Mouse (Mus musculus): ENCODE results near the gene Rab3ip.
A peak's percentile ranks its signal among the peaks of the same experiment; 100 is the strongest.

The Rab3ip gene

DNA sequence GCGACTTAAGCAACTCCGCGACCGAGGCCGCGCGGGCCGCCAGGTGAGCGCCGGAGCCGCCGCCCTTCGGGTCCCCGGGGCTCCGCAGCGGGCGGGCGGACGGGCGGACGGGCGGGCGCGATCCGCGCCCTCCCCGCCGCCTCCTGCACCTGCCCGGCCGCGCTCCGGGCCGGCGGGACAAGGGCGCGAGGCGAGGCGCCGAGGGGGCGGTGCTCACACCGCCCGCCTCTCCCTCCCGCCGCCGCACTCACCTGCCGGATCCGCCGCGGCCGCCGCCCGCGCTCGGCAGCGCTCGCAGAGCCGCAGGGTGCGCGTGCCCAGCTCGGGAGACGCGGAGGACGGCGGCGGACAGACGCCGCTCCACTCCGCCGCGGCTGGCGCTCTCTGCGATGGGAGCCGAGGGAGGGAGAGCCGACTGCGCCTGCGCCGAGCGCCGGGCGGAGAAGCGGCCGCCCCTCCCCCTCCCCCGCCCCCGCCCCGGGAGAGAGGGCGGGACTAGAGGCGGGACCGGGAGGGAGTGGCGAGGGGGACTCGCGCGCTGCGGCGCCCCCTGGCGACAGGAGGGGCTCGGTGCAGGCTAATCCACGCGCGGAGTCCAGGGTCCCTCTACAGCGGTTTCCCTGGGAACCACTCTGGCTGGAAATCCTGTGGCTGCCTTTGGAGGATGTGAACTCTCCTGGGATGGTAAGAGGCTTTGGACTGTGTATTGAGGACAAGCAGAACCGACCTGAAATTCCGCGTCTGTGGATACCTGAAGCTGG is at the start of gene Rab3ip:
Gene Rab3ip (minus strand): TSS at position 761 of the 761 bp plus-strand sequence.
- DNase-seq (ENCODE audit: low read depth, low spot score): peak; percentile 95

DNA sequence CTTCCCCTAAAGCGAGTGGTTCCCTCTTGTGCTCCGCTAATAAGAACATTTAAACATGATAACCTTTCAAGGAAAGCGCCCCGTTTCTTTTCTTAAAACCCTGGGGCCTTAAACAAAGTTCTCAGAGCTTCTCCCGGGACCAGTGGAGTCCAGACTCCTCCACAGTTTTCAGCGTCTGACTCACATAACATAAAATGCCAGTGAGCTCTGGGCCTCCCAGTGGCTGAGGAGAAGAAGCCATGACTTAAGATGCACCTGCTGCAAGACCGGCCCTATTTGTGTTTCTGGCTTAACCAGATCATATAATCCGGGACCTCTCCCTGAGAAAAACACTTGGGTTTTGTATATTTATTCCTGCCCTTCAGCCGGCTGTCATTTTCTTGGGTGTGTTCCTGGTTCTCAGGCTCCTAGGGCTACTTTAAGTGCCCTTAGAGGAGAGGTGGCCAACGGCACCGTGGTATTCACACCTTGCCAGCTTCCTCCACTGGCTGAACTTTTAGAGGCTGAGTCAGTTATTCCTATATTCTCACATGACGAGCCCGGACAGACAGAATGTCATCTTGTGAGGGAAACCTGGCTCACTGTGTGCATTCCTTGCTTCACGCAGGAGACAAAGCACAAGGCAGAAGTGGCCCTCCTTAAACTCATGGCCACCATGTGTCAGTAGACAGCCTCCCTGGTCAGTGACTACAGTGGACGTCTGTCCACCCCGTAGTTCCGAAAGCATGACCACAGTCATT is 48.3 kb upstream of the Rab3ip start:
- DNase-seq (ENCODE audit: low read depth, low spot score): no peak

DNA sequence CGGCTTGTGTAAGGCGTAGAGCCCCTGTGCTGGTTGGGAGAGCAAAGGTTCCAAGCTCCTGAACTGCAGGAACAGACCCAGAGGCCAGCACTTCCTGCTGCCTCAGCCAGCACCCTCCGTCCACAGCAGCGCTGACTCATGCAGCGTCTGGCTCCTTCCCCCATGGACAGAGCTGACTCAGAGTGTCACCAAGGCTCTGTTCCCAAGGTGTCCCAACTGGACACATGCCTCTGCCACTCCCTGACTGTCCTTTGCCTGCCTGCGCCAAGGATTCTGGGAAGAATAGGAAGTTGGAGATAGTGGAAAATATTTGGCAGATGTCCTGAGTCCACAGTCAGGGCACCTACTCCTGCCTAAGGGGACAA is 45.6 kb upstream of the Rab3ip start:
- no peak for DNase-seq (ENCODE audit: low read depth, low spot score)

DNA sequence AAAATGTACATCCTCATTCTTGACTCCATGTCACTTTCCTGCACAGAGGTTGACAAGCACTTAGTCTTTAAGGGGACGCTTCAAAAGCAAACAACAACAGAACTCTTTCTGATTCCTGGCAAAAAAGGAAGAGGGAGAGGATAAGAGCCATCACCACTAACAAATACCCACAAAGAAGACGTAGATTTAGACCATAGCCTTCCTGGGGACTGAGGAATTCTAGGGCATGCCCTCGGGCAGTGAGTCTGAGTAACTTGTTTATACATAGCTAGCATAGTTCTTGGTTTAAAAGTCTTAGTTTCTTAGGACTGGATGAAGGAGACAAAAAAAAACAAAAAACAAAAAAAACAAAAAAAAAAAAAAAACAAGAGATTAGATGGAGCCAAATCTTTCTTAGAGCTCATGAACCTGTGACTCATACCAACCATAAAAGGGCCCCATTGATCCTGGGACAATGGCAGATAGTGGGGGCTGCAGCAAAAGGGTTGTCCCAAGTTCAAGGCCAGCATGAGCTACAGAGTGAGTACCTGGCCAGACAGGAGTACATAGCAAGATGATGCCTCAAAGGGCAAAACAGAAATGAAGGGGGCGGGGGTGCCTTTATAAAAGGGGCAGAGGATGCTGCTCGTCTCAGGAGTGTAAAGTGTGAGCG is 45.1 kb upstream of the Rab3ip start:
- DNase-seq (ENCODE audit: low read depth, low spot score): no peak

DNA sequence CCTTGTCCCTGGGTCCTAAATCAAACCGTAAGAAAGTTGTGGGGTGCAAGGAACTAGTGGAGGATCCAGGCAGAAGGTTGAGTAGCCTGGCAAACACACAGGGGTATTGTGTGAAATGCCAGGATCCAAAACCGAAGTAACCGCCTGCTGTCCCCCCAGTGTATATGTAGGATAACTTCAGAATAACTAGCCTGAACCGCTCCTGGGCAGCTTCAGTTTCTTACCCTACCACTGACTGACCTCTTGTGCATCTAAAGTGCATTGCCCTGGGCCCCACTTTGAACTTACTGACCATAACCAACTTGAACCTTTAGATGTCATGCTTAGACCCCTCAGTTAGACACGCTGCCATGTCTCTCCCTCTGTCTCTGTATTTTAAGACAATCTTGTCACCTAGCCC is 44.6 kb upstream of the Rab3ip start:
- DNase-seq (ENCODE audit: low read depth, low spot score): no peak

DNA sequence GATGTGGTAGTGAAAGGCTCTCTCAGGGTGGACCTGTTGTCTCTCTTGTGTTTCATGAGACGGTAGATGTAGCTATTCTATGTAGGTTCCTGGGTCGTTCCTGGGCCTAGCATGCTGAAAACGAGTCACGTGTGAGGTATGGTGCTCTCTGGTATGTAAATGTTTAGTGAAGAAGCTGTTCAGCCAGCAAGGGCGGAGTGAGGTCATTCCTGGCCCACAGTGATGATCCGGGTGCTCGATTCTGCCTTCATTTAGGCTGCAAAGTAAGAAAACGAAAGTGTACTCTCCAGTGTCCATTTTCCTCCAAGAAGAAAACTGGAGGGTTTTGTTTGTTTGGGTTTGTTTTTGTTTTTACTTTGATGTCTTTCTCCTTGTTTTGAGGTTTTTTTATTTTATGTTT is 43.4 kb upstream of the Rab3ip start:
- DNase-seq (ENCODE audit: low read depth, low spot score): no peak

DNA sequence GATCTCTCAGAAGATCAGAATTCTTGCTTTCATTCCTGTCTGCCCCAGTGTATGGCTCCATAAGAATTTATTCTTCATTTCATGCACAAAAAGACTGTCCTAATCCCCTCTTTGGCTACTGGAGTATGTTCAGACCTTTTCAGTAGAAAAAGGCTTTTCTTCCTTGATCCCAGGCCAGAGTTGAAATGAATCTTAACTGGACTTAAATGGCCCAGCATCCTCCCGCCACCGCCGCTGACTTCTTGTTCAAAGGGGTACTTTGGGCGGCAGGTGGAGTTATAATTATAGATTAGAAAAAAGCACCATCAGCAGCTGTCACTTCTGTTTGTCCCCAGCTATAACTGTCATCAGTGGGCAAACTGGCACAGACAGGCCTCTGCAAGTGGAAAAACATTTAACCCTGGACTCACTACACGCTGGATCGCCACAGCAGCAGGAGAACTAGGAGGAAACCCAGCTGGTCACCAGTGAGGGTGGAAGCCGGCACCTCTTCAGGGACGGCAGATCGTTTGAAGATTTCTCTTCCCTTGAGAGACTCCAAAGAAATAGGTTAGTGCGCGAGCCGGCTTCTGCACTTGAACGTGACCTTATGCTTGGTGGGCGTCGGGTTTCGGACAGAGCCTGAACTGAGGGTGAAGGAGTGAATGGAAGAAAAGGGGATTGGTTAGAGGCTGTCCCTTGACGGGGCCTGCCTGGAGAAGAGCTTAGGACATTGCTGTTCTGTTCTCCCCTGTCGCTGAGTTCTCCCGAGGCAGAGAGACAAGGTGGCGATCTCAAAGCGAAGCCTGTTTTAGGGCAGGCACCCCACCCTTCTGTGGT is 35.9 kb upstream of the Rab3ip start, which contains the start of gene Best3:
Gene Best3 (plus strand): TSS at position 51 of the 819 bp plus-strand sequence.
- DNase-seq (ENCODE audit: low read depth, low spot score): no peak

DNA sequence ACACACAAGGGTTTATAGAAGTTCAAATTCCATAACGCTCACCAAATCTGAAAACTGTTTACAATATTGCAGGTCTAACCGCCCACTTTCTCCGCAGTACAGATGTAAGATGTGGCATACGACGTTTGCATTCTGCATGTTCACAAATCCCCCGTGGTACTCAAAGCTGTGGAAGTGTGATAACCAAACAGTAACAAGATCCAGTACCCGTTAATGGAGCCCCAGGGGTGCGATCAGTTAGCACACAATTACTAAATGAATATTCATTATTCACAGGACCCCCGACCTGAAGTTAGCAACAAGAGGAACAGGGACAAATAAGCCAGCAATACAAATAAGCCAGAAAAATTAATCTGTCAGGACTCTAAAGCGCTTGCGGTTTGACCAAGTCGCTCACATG is 34.3 kb upstream of the Rab3ip start:
- no peak for DNase-seq (ENCODE audit: low read depth, low spot score)

DNA sequence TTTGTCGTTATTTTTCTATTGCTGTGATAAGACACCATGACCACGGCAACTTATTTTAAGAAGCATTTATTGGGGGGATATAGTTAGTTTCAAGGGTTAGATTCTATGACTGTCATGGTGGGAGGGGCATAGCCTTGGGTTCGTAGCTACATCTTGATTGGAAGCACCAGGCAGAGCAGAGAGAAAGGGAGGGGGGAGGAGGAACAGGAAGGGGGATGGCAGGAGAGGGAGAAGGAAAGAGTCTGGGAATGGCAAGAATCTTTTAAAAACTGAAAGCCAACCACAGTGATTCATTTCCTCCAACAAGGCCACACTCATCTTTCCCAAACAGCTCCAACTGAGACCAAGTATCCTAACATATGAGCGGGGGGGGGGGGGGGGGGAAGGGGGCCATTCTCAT is 32.0 kb upstream of the Rab3ip start:
- no peak for DNase-seq (ENCODE audit: low read depth, low spot score)

DNA sequence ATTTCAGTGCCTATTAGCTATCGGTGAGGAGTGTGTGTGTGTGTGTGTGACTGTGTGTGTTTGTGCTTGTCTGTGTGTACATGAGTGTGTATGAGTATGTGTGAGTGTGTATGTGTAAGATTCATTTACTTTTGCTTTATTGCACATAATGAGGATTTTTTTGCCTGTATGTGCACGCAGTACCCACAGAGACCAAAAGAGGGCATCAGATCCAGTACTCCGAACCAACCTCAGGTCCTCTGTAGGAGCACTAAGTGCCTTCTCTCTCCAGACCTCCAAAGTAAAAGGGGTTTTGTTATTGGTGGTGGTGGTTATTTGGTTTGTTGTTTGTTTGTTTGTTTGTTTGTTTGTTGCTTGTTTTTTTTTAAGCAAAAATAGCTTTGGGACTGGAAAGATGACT is 30.3 kb upstream of the Rab3ip start:
- DNase-seq (ENCODE audit: low read depth, low spot score): peak; percentile 55

DNA sequence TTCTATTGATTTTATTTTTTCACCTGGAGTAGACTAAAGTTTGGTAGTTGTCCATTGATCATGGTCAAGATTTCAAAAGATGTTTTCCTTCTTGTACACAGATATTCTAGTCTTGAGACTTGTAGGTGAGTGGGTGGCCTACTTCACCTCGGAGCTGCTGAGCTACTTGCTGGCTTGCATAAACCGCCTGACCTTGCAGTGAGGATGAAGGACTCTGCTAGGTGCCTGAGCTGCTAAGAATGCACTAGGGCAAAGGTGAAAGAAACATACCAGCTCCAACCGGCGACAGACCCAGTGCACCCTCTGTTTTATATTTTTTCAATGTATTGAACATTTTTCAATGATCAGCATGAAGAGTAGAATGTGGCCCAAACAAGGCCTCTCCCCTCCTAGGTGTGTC is 29.7 kb upstream of the Rab3ip start:
- no peak for DNase-seq (ENCODE audit: low read depth, low spot score)

DNA sequence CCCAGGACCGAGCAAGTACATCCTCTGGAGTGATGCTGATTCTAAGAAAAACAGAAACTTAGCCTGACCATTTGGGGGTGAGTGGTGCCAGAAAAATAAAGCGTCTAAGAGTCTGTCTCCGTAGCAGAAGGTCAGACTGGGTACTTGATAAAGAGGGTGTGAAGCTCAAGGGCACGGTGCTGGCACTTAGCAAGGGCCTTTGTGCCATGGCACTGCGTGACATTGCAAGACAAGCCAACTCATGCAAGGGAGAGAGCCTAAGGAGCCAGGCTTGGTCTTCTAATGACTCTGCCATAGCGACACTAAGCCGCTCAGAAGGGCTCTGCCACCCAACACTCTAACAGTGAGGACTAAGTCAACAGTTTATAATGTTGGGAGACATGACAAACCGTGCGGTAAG is 28.3 kb upstream of the Rab3ip start:
- no peak for DNase-seq (ENCODE audit: low read depth, low spot score)

DNA sequence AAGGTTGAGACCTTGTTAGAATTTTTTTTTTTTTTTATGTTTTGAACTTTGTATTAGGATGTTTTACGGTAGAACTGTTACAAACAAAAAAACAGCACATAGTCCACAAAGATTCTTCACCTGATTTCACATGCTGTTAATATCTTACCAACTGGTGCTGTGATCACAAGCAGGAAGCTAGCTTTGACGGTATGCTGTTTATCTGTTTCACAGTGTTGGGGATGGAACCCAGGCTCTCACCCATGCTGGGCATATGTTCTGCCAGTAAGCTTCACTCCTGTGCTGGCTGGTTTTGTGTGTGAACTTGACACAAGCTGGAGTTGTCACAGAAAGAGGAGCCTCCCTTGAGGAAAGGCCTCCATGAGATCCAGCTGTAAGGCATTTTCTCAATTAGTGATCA is 27.3 kb upstream of the Rab3ip start:
- no peak for DNase-seq (ENCODE audit: low read depth, low spot score)

DNA sequence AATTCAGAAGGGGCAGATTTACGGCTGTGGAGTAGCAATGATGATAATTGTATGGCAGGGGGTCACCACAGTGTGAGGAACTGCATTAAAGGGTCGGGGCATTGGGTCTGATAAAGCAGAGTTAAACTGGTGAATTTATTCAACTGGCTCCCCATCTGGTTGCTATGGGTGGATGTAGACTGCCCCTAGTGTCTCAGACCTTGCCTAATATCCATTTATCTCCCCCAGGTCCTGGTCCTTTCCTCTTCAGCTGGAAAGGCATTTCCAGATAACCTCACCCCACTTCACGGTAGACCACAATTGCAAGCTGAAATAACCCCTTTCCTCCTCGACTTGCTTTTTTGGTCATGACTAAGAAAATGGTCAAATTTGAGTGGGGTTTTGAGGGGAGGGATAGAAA is 26.9 kb upstream of the Rab3ip start:
- no peak for DNase-seq (ENCODE audit: low read depth, low spot score)

DNA sequence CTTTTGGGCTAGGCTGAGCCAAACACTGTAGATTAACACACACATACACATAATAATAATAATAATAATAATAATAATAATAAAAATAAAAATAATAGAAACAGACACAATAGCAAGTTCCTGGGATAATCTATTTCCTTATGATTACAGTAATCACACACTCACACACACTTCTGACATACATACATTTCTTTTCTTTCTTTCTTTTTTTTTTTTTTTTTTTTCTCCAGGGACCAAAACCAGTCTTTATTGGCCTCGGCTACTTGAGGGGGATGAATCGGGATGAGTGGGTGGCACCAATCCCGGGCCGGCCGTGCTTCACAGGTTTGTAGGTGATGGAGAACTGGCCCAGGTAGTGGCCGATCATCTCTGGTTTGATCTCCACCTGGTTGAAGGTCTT is 21.9 kb upstream of the Rab3ip start, which contains the start of gene Gm10271:
Gene Gm10271 (minus strand): TSS at position 101 of the 400 bp plus-strand sequence.
- DNase-seq (ENCODE audit: low read depth, low spot score): no peak

DNA sequence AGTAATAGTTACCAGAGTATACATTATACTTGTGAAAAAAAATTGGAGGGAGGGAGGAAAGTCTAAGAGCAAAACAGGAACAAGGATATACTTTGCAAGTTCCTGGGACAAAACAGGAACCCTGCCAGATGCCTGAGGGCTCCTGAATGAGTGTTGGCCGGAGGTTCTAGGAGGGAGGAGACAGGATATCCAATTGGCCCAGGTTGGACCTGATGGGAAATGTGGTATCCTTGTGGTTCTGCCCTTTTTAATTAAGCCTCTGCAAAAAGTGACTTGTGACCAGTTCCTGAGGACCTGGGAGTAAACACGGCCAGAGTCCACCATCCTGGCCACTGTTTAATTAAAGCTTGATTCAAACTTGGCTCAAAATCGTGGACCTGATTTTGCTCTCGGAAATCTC is 18.2 kb upstream of the Rab3ip start:
- no peak for DNase-seq (ENCODE audit: low read depth, low spot score)

DNA sequence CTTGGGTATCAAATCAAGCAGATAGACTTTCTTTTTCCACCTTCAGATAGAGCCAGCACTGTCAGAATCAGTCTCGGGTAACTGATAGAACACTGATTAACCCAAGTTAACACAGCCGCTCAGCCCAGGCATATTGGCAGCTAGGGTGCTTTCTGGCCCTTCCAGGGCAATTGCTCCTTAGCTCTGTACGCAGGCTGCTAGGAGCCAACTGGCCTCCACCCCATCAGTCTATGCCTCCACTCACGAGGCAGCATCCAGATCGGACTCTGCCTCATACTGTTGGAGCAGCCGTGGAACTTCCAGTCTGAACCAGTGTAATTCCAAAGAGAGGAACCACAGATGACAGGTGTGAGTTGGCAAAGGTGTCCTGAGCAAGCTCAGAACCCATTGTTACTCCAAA is 15.5 kb upstream of the Rab3ip start:
- no peak for DNase-seq (ENCODE audit: low read depth, low spot score)

DNA sequence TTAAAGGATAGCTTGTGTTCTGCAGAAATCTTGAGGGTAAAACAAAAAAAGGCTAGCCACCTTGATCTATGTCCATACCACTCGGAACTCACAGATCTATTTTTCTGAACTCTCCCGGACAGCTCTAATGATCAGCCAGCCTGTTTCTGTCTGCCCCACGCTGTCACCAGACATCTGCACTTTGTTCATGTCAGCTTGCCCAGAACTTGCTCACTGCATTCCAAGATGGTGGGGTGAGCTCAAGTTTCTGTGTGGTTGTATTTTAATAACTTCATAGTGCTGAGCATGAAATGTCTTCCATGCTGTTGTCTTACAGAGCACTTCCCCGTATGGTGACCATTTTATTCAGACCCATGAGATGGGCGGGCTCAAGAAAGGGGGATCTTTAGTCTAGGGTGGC is 14.7 kb upstream of the Rab3ip start:
- DNase-seq (ENCODE audit: low read depth, low spot score): no peak

DNA sequence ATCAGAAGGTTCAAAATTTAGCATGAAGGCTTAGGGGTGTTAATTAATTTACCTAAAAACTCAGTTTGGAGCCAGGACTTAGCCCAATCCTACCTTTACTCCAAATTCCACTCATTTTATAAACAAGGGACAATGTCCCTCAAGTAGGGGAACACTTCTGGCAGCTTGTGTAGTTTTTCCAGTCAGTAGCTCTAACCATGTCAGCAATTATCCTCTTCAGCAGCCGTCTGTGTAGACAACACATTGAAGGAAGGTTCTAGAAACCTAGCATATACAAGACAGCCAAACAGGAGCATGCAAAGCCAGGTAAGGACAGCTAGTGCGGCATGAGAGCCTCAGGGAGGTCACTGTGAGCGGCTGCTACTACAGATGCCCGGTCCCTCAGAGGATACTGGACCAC is 14.0 kb upstream of the Rab3ip start:
- DNase-seq (ENCODE audit: low read depth, low spot score): no peak

DNA sequence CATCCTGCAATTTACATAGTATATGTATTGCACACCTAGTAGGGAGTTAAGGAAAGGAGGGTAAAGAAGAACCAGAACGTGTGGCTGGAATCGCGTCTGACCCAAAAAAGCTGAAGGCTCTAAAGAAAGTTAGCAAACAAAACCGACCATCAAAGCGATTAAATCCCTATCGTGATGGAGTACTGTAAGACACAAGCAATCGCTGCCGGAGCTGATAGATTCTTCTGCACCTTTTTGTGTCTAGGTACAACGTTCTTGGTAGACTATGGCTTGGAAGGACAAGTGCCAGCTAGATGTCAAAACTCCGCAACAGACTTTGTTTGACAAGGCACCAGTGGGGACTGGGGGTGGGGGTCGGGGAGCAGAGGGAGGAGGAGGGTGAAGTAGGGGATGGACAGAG is 13.5 kb upstream of the Rab3ip start:
- no peak for DNase-seq (ENCODE audit: low read depth, low spot score)

DNA sequence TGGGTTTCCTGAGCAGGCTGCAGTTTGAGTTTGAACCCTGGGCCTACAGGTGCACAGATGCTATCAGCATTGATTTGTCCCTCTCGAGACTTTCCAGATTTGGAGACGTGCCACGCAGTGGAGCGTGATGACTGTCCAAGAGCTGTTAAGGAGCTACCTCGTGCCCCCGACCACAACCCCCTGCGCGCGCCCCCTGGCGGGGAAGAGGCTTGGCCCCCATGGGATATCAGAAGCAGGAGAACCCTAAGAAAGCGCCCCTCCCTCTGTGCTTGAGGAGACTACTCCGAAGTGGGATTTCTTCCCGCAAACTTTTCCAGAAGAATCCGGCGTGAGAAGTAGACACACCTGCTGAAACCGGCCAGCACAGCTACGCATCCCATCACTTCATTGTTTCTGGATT is 12.2 kb upstream of the Rab3ip start:
- DNase-seq (ENCODE audit: low read depth, low spot score): peak; percentile 39

DNA sequence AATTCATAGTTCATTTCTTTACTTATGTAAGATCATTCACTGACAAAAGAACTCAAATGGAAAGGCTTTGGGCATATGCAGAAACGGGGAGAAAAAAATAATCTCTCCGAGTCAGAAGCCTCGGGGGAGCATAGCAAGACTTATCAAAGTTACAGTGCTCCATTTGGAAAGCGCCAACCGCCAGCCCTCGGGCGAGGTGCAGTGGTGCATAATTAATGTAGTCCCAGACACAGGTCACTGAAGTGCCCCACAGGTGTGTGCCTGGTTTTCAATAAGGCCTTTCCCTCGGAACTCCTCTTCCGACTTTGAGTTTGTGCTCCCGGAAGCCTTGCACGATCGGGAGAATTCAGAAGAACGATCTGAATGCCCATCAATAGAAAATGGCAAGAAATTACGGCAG is 11.6 kb upstream of the Rab3ip start:
- DNase-seq (ENCODE audit: low read depth, low spot score): no peak

Measured in CD4-positive, CD25-positive, alpha-beta regulatory T cell, adult 2 months (primary cell).